Comparison of ENCODE assay signal across 9 mouse cellular contexts in genomic region chr6:115252099-115252873, GRCm38 (mm10). TPM values are rescaled to one million over a fixed set of nuclear protein-coding genes. Genes with fewer than 3 reads are reported as not detected.
DNase-seq lines count a peak whose midpoint lies in the region; ATAC-seq and TF ChIP-seq lines count a peak whose summit lies in the region.
"Had no signal": no experiment of that assay in that cellular context is flagged by ENCODE, and none has a peak within 500 bp of the region (broad histone marks: within the 10 kb centered on the region; RNA-seq: fewer than 3 reads in every experiment).

TSS of gene Timp4 (minus strand) at chr6:115252205.

- H3K9me3 ChIP-seq in hindbrain, embryonic 15.5 days: no peaks in the 10 kb centered on the region
- no peaks in the 10 kb centered on the region for H3K9me3 ChIP-seq in midbrain, embryonic 11.5 days (ENCODE audit: control insufficient read depth, low read length)

- H3K4me1 ChIP-seq in cerebellum, adult 2 months (ENCODE audit: control insufficient read depth, insufficient read depth, low read length): peaks cover 9% of the 10 kb centered on the region; the same call in 1 of the 2 replicates
- peaks cover 6% of the 10 kb centered on the region for H3K4me1 ChIP-seq in hindbrain, embryonic 15.5 days (replicated peaks)
- H3K4me1 ChIP-seq in midbrain, embryonic 11.5 days (ENCODE audit: control insufficient read depth, insufficient read depth, low read length): peaks cover 15% of the 10 kb centered on the region

- 42% methylated on average over 9 of the region's 10 CpGs for WGBS in cerebellum, adult 2 months
- WGBS in hindbrain, embryonic 15.5 days: 19% methylated on average over 8 of the region's 10 CpGs
- 18% methylated on average over 7 of the region's 10 CpGs for WGBS in midbrain, embryonic 11.5 days

- H3K9ac ChIP-seq in hindbrain, embryonic 15.5 days: no peak within 1 kb of the TSS; the same call in 1 of the 2 replicates
- no peak within 1 kb of the TSS for H3K9ac ChIP-seq in midbrain, embryonic 11.5 days (ENCODE audit: low read length)

- H3K36me3 ChIP-seq in hindbrain, embryonic 15.5 days: peaks cover 11% of the 10 kb centered on the region; the same call in 1 of the 2 replicates
- H3K36me3 ChIP-seq in midbrain, embryonic 11.5 days (ENCODE audit: control insufficient read depth, insufficient read depth, low read length): no peaks in the 10 kb centered on the region

- peak within 1 kb of the TSS; percentile 31; the same call in 1 of the 2 replicates for H3K27ac ChIP-seq in cerebellum, adult 2 months (ENCODE audit: insufficient read depth, low read length)
- peak within 1 kb of the TSS; percentile 71 for H3K27ac ChIP-seq in hindbrain, embryonic 15.5 days (replicated peaks)
- H3K27ac ChIP-seq in midbrain, embryonic 11.5 days (ENCODE audit: low read depth, low read length): no peak within 1 kb of the TSS

- TF ChIP-seq CTCF in cerebellum, adult 2 months (IDR thresholded peaks at IDR 0.05; ENCODE audit: borderline replicate concordance, insufficient read depth, low read depth, low read length): no peak

- peak within 1 kb of the TSS; percentile 2 for H3K4me3 ChIP-seq in cerebellum, adult 2 months (replicated peaks; ENCODE audit: insufficient read depth, low read depth, low read length)
- peak within 1 kb of the TSS; percentile 10 for H3K4me3 ChIP-seq in hindbrain, embryonic 15.5 days
- no peak within 1 kb of the TSS for H3K4me3 ChIP-seq in midbrain, embryonic 11.5 days (ENCODE audit: low read depth, low read length)
- H3K4me3 ChIP-seq: erythroblast, embryonic 14.5 days had no signal

- peak in 1 of 2 experiments; percentile 61 for DNase-seq in cerebellum, adult 2 months
- DNase-seq in cerebellum, adult 9-10 months: no peak
- peak; percentile 47 to 68 for DNase-seq in right cerebral cortex, postnatal 10 days (ENCODE audit: low spot score in 2 of 2)
- DNase-seq in right cerebral cortex, postnatal 25 days: no peak
- peak; percentile 35 for DNase-seq in midbrain, embryonic 11.5 days (ENCODE audit: low spot score, missing footprints)
- DNase-seq in urinary bladder, postnatal 25 days (ENCODE audit: low spot score): no peak
- no peak for DNase-seq in adrenal gland, adult 8-10 months

- H3K4me2 ChIP-seq in hindbrain, embryonic 15.5 days: peak within 1 kb of the TSS; percentile 44
- peak within 1 kb of the TSS; percentile 19; the same call in 1 of the 2 replicates for H3K4me2 ChIP-seq in midbrain, embryonic 11.5 days

- ATAC-seq in hindbrain, embryonic 15.5 days (ENCODE audit: low FRiP score, low read depth): peak; percentile 90
- no peak for ATAC-seq in midbrain, embryonic 11.5 days (ENCODE audit: low FRiP score)

- H3K27me3 ChIP-seq in cerebellum, adult 2 months (ENCODE audit: control insufficient read depth, insufficient read depth, low read length): no peaks in the 10 kb centered on the region
- H3K27me3 ChIP-seq in hindbrain, embryonic 15.5 days: no peaks in the 10 kb centered on the region
- H3K27me3 ChIP-seq in midbrain, embryonic 11.5 days (ENCODE audit: control insufficient read depth, insufficient read depth, low read length): no peaks in the 10 kb centered on the region

- no peak for TF ChIP-seq POLR2A in cerebellum, adult 2 months (IDR thresholded peaks at IDR 0.05; ENCODE audit: borderline replicate concordance, insufficient read depth, low read length)

RNA-seq across cellular contexts. Expression of gene Timp4, which starts in this region (rescaled TPM):
- polyA plus RNA-seq in cerebellum, adult 2 months (2012; rRNA removed): 111 and 118 TPM in 2 replicates
- polyA plus RNA-seq in hindbrain, embryonic 15.5 days (2015; fragmentation: Nextera tagmentation; extraction: Ambion mirVana): 23.2 and 27.1 TPM in 2 replicates
- polyA plus RNA-seq in midbrain, embryonic 11.5 days (2014; fragmentation: Nextera tagmentation; extraction: Ambion mirVana): 0.05 and 0.06 TPM in 2 replicates
- total RNA-seq in adrenal gland, adult 8-10 months (2022): 10 to 100 TPM in 1 of 4 experiments, 1 to 10 TPM in 2, under 1 TPM in 1; 0.94 to 11.5 (median 2.9) TPM
- polyA plus RNA-seq: erythroblast, embryonic 14.5 days had no signal

Comparison
In these comparisons a context has a peak if more than half of its experiments do, and no peak if none do; other contexts are left out.
1. RNA of gene Timp4 (polyA plus RNA-seq): 111 to 118 TPM in cerebellum, adult 2 months and 23.2 to 27.1 TPM in hindbrain, embryonic 15.5 days; 0.05 to 0.06 TPM in midbrain, embryonic 11.5 days; every median in the first group is over 10 times any median in the second.
2. DNase-seq: peak in right cerebral cortex, postnatal 10 days (2 of 2); none in cerebellum, adult 9-10 months (single experiment), right cerebral cortex, postnatal 25 days (single experiment), urinary bladder, postnatal 25 days (single experiment) and adrenal gland, adult 8-10 months (single experiment).
3. Peak in DNase-seq and H3K4me2 ChIP-seq in midbrain, embryonic 11.5 days; RNA of the gene not detected or under 1 TPM.